Mouse (Mus musculus) embryonic facial prominence, embryonic 12.5 days (tissue): ENCODE measurements around the gene Wdr41. TPM values are rescaled to one million over a fixed set of nuclear protein-coding genes. Genes with fewer than 3 reads are reported as not detected.

Experiments
- polyA plus RNA-seq: library from polyadenylated mRNA; unstranded; fragments of >200 nt; fragmentation: Nextera tagmentation; extraction: Ambion mirVana; gene quantifications from 2 replicates; pipeline ENCODE4 v1.2.1, GENCODE M21; 2016

The Wdr41 gene
- polyA plus RNA-seq, 1 experiment from 2014 or later = 28.6 TPM

Other genes with a start within 250 kb of the Wdr41 start
- gene Tbca, start 187.4 kb upstream of the Wdr41 start, polyA plus RNA-seq = 246 and 278 TPM in 2 replicates
- 0.50 and 1.4 TPM in 2 replicates for gene Otp, start 100.7 kb upstream of the Wdr41 start, polyA plus RNA-seq